Mouse (Mus musculus) ZHBTc4 (cell line): ENCODE results near the gene Inava.
A peak's percentile ranks its signal among the peaks of the same experiment; 100 is the strongest.

Experiments
- DNase-seq: peaks from one replicate; pipeline ENCODE4 v3.0.0-alpha.2; 2011; ENCODE audit warnings: low read depth, low spot score

Gene Inava

DNA sequence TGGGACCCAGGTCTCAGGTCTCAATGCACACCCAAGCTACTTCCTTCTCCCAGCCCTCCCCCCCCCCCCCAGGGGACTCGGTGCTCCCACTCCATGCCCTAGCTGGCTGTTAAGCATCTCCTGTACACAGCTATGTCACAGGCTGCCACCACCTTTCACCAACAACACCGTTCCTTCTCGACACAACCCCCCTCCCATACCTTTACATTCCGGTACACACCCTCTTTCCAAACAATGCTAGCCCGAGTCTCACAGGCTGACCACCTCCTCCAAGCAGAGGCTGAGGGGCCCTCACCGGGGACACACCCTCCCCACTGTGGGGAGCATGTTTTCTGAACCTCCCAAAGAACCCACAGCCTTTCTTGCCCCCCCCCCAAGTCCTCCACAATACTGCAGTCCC lies 2.5 kb downstream of the Inava start:
- DNase-seq = peak; percentile 52

DNA sequence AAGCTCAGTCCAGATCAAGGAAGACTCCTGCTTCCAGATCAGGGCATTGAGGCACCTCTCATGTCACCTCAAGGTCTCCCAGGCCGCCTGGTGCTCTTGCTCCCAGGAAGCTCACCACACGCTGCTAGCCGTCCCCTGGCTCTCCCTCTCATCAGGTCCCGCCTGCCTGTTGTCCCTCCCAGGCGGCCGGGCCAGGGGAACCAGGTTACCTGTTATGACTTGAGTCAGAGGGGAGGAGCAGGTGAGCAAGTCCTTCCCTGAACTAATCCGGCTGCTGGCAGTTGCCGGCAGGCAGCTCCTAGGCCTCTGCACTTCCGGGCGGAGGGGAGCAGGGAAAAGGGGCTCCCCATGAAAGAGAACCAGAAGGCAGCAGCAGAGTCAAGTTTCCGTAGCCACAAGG lies 3.9 kb downstream of the Inava start:
- DNase-seq = no peak

DNA sequence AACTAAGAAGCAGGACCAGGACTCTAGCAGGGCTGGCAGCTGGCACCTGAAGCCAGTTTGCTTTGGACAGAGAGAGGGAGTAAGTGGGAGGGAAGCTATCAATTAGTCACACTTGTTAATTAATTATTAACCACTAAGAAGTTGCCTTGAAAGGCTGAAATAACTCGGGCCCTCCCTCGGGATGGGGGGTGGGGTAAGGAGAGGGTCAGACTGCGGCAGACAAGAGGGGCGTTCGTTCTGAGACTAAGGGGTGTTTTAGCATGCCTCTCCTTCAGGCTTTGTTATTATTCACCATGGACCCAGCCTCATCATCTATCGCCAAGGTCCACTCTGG lies 5.1 kb downstream of the Inava start:
- no peak for DNase-seq

DNA sequence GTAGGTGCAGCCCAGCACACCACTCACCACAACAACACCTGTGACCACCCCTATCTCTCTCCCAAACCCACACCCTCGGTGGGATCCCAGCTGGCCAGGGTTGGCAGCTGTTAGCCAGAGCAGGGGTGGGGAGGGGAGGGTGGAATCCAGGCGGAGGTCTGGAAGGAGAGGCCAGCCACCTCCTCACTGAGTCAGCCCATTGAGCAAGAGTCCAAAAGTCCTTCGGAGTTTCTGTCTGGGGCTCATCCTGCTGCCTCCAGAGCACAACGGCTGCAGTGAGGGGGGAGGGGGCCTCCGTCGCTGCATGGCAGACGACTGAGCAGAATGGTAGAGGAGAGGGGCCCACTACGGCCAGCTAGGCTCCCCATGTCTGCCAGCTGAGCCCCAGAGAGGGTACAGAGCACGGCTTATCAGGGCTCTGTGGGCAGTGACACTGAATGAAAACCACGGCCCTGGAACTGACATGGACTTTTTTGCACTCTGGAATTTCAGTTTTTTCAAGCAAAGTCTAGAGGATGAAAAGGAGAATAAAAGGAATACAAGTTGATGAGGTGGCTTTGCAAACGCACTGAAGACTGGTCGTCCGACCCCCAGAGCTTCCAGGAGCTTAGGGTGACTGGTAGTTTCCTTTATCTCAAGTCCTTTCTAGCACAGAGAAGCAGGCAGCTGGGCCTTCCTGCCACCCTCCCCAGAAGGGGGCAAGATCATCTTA lies 5.6 kb downstream of the Inava start:
- no peak for DNase-seq

DNA sequence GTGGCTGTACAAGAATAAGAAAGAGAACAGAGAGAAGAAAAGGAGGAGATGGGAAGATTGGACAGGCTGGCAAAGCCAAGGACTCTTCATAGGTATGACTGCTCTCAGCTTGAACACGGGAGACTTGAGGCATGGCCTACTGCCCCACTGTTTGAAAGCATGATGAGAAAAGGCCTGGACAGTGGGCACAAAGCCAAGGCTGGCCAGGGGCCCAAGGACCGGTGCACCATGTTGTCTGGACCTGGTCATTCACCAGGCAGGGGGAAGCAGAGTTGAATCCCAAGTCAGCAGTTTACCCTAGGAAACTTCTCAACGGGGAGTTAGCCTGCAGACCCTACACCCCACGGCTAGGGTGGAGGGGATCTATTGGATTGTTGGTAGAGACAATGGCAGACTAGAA lies 6.2 kb downstream of the Inava start:
- DNase-seq = no peak

DNA sequence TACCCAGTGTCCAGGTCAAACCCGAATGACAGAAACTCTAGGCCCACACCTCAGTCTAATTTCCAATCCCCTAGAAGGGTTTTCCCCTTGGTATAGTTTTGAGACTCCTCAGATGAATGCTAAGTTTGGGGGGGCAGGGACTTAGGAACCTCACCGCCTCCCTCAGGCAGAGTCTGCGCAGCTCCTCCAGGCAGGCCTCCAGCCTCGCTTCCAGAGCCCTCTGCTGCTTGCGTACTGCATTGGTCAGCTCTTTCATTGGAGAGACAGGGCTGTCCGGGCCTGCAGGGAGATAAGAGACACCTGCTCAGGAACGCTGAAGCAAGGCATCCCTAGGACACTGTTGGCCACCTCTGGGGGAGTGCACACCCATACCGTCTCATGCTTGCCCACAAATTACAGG lies 7.4 kb downstream of the Inava start:
- no peak for DNase-seq

DNA sequence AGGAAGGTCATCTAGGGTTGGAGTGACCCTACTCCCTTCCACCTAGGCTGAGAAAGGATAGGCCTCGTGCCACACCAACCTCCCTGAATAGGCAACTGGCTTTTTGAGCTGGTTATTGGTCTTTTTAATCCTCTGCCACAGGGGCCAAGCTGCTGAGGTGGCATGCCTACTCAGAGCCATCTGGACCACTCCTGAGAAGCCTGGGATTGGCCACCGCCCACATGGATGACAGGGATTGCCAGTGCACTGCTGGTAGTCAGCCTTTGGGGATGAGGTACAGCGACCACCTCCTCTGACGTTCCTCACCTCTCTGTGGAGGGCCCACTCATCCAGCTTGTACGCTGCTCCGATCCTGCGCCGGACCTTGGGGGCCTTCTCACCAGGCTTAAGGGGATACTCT lies 8.2 kb downstream of the Inava start:
- DNase-seq = no peak

DNA sequence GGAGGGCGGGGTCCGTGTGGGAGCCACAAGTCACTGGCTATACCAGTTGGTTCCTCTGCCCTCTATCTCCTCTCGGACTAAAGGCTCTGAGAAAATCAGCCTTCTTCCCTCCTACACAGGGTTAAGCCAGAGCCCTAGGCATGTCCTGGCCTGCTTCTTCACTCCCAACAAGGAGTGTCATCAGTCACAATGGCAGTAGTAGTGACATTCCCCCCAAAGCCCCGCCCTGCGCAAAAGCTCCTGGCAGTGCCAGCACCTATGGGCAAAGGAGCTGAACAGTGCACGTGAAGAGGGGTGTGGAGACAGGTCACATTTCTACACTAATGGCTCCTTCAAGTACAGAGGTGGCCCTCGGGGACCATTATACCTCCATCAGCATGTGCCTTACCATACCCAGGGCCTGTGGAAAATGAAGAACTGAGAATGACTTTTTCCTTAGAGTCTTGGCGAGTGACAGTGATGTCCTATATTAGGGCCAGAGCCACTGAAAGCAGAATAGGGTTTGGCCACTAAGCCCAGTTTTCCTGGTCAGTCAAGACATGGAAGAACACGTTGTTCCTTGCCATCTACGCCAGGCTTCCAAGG lies 10.2 kb downstream of the Inava start:
- DNase-seq = no peak

DNA sequence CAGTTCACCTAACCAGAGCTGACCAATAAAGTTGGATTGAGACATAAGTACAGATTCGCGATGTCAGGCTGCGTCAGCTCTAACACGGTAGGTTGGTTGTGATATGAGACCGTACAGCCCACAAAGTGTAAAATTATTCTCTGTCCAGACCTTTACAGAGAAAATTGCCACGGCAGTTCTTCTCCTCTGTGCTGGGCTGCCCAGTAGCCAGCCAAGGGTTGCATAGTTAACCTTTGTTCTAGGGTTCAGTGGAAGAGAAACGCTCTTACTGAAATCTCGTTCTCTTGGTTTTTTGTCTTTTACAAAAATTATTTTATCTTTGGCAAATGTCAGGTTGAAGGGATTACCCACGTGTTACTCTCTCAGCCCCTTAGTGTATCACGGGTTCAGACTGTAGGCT lies 11.7 kb downstream of the Inava start:
- no peak for DNase-seq

DNA sequence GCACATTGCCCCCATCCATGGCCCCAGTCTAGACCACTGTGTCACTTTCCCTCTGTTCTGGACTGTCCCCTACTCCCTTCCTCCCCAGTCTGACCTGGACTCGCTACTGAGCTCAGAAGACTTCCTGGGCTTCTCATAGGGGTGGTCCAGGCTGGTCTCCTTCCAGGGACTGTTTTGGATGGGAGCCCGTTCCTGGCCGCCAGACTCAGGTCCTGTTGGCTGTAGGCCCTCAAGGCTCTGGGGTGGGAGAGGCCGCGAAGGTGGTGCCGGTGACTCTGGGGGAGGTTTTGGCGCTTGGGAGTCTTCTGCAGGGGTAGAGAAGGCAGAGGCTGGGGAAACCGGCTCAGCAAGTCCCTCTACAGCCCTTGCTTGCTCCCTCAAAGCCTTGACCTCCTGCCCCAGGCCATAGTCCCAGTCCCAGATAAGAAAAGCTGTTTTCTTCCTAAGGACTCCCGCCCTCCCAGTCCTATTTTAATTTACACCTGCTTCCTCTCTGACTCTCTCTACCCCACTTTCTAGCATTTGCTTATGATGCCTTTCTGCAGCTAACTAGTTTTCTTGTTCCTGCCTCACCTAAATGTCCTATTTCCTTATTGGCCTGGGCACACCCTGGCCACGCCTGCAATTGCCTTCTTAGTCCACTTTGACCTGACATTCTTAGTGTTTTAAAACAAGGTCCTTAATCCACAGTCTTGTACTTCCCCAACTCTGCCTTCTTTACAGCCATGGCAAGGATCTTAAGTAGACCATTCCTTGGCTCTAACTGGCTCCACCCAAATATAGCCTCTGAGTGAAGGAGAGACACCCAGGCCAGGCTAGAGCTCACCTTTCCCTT lies 13.8 kb downstream of the Inava start:
- DNase-seq = no peak

DNA sequence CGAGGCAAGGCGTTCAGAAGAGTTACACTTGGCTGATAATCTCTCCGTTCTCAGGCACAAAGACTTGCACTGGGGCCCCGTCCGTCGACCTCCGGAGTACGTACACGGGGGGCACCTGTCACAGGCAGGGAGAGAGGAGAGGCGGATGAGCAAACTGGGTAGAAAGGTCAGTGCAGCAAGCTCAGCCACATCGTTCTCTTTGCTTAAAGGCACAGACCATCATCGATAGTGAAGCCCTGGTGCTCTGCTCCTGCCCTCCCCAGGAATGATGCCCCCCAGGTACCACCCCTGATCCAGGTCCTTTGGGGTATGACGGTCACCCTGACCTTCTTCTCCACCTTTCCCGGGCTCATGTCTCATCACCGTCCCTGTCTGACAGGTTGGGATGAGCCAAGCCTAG lies 19.8 kb downstream of the Inava start:
- DNase-seq = no peak

DNA sequence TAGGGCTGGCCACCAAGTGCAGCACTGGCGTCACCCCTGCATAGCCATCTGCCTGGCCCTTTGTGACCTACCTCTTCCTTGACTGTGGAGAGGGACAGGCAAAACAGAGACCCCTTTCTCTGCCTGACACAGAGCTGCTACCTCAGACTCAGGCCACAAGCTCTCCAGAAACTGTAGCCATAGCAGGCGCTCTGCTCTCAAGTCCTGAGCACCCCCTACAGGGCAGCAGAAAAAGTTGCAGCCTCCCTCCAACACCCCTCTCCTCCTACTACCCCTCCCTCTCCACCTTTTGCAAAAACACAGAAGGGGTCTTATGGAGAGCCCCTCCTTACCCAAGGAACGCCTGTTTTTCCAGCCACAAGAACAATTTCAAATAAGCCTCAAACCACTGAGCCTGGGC lies 21.3 kb downstream of the Inava start, which contains the start of gene Mroh3:
Mroh3 (minus strand) TSS at position 26 of the 400 bp plus-strand sequence.
- DNase-seq = peak; percentile 65

DNA sequence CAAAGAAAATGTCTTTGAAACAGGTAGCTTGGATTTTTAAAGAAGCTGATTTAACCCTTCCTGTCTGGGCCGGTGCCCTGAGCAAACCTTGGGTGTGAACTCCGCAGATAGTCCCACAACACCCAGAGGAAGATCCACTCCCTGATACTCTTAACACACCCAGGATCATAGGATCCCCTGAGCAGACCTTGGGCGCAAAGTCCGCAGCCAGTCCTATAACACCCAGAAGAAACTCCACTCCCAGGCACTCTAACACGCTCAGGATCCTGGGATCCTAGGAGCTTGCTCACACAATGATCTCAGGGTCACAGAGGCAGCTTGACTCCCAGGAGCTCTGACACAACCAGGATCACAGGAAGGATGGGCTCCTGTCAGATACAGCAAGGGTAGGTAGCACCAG lies 44.0 kb downstream of the Inava start:
- no peak for DNase-seq

DNA sequence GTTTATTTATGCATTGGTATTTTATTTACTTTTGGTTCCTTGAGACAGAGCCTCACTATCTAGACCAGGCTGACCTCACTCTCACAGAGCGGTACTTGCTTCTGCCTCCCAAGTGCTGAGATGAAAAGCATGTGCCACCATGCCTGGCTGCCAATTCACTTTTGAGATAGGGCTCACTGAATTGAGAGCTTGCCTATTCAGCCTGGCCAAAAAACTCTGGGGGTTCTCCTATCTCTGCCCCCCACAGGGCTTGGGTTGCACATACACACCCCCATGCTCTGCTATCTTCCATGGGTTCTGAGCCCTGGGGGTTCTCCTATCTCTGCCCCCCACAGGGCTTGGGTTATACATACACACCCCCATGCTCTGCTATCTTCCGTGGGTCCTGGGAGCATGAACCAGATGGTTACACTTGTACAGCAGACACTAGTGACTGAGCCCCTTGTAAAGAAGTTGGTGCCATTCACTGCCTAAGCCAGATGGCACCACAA lies 54.5 kb downstream of the Inava start:
- no peak for DNase-seq

DNA sequence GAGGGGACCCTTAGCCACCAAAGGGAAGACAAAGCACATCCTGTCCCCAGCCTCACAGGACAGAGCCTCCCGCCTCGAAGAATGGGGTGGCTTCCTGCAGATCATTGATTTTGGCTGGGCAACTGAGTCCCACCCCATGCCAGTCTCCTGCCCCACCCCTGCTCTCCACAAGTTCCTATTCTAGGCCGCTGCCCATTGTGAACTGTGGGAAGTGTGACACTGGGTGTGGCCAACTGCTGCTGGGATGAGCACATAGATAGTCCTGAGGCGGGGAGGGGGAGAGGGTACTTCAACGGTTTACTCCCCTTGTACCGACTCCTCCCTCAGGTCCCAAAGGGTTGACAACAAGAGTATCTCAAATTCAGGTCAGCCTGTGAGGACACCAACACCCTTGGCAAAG lies 55.3 kb downstream of the Inava start:
- DNase-seq = peak; percentile 40

DNA sequence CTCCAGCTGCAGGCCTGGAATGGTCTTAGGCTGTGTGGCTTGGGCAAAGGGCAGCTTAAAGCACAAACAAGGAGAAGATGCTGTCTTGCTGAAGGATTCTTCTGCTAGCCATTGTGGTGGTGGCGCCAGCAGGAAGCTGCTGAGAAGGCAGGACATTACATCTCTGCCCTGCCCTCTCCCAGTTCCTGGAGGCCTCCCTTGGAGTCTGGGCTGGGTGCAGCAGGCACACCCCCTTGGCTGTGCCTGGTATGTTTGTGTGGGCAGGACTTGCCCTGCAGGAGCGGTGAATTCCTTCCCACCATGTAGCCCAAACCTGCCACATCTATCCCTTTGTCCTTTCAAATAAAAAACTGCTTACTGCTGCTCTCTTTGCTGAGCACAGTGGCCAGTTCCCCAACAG lies 57.0 kb downstream of the Inava start:
- no peak for DNase-seq

DNA sequence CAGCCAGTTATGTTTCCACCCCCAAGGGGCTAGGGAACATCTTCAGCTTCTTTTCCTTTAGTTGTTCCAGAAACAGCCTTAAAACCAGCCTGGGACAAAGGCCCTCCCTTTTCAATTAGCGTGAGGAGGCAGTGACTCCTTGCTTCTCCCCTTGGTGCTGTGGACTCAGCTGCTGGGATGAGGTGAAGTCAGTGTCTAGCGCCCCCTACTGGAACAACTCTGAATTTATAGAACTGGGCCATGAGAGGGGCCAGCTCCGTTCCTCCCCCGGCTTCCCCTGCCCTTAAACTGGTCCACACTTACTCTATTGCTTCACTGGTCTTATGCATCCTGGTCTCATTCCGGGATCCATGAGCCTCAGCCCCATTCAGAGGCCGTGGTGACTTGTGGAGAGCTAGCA lies 58.9 kb downstream of the Inava start:
- peak; percentile 84 for DNase-seq

DNA sequence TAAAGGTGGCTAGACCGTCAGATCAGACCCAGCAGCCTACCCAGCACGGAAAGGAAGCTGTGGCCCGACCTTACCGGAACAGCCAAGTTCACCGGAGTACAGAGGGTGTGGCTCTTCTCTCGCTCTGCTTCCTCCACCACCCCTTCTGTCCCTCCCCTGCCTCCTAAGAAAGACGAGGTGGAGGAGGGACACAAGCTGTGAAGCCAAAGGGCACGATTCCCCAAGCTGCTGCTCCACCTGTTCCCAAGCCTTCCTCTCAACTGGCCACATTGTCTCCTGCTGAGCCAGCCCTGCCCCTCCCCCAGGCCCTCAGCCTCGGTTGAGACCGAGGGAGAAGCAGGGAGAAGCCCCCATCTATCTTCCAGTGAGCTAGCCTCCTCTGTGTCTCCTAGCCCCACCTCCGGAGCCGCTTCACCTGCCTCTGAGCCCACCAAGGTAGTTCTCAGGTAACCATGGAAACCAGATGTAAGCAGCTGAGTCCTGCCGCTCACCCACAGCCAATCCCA lies 59.9 kb downstream of the Inava start:
- DNase-seq = peak; percentile 75

DNA sequence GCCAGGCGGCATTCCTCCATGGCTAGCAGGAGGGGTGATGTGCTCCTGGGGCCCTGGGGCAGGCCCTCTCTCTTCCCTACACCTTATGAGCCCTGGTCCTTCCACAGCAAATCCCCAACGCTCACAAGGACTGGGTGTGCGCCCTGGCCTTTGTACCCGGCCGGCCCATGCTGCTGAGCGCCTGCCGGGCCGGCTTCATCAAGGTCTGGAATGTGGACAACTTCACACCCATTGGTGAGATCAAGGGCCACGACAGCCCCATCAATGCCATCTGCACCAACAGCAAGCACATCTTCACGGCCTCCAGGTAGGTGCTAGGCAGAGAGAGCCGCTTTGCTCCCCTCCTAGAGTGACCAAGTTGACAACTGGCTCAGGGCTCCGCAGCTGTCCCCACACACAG lies 61.4 kb downstream of the Inava start:
- DNase-seq = no peak

DNA sequence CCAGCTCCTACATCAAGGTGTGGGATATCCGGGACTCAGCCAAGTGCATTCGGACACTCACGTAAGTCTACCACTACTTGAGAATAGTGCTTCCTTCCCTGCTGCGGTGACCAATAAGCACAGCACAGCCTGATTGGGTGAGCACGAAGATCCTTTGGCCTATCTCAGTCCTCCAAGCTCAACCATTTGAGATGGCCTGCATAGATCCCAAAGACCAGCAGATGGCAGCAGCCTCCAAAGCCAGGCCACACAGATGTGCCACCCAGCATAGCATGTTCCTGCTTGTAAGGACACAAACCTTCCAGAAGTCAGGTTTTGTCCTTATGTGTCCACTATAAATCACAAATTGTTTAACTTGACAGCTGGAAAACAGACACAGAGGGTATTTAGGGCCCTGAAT lies 64.0 kb downstream of the Inava start:
- peak; percentile 79 for DNase-seq

DNA sequence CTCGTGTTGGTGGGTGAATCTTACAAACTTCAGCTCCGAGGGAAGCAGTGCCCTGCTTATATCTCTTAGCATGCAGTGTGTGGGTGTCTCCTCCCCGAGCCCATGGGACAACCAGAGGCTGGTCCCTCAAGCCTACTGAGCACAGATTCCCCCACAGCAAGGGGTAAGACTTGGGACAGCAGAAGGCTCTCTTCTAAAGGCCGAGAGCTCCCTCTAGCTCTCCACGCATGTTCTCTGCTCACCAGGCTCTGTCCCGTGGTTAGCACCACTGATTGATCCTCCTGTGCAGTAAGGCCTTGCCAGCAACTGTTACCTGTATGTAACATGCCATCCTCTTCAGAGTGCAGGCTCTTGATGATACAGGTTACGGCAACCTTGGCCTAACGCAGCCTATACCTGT lies 66.4 kb downstream of the Inava start:
- no peak for DNase-seq

DNA sequence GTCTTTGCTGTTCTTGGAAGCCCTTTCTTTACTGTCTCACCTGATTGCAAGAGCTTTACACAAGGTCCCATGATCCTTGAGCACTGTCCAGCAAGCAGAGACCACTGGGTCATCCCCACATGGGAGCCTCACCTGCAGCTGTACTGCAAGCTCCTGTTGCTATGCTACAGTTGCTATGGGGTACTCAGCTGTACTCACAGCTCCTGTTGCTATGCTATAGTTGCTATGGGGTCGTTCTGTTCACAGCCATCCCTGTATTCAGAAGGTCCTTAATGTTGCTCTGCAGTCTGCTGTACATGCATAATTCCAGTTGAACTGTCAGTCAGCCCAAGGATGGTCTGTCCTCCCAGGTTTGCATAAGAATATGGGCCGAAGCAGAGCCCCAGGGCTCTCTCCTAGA lies 68.6 kb downstream of the Inava start:
- DNase-seq = peak; percentile 39
